Mouse (Mus musculus) CH12.LX (cell line): ENCODE measurements around the gene Atxn2l. TPM values are rescaled to one million over a fixed set of nuclear protein-coding genes. Genes with fewer than 3 reads are reported as not detected.

ENCODE experiments used
- DNase-seq: peaks from one replicate; pipeline ENCODE4 v3.0.0-alpha.2; 2013; ENCODE audit errors: extremely low read depth
- H3K27ac ChIP-seq: 2 replicates; pipeline ENCODE4 v1.5.1; 2012; ENCODE audit warnings: low read depth, mild to moderate bottlenecking, control low read depth, moderate library complexity; ENCODE audit not compliant: insufficient read depth
- H3K27me3 ChIP-seq: replicated peaks from 2 replicates; pipeline ENCODE3; 2012; ENCODE audit warnings: inconsistent platforms
- H3K36me3 ChIP-seq, 2 experiments: replicated peaks in 1 of 2; 2 replicates each; pipeline versions ENCODE3 to v1.6.1; 2012; ENCODE audit warnings: inconsistent platforms in 1 of 2, low read length in 1 of 2, mild to moderate bottlenecking in 1 of 2, mixed read lengths in 1 of 2, moderate library complexity in 1 of 2; ENCODE audit not compliant: control insufficient read depth in 1 of 2, insufficient read depth in 1 of 2
- H3K4me1 ChIP-seq, 2 experiments: 2 replicates each; pipeline ENCODE4 v1.6.1; 2012; ENCODE audit warnings: inconsistent platforms in 1 of 2, moderate library complexity in 1 of 2; ENCODE audit not compliant: insufficient read depth in 2 of 2, control insufficient read depth in 1 of 2
- H3K4me2 ChIP-seq: 2 replicates; pipeline ENCODE4 v1.6.1; 2012; ENCODE audit warnings: low read depth, mild to moderate bottlenecking, control low read depth; ENCODE audit not compliant: poor library complexity, insufficient read depth, severe bottlenecking
- H3K4me3 ChIP-seq, 3 experiments: fragments of 150-350 bp in 1 of 3; sonication (generic) in 1 of 3; replicated peaks in 1 of 3; 2 replicates each; pipeline versions ENCODE3 to v1.5.1; 2011 to 2012; ENCODE audit warnings: low read depth in 2 of 3, low read length in 2 of 3, mild to moderate bottlenecking in 2 of 3, moderate library complexity in 2 of 3, control low read depth in 1 of 3, improper control_type of control experiment in 1 of 3, inconsistent platforms in 1 of 3, mixed read lengths in 1 of 3; ENCODE audit not compliant: poor library complexity in 1 of 3
- H3K79me2 ChIP-seq: replicated peaks from 2 replicates; pipeline ENCODE4 v1.6.1; 2012; ENCODE audit warnings: mild to moderate bottlenecking, moderate library complexity; ENCODE audit not compliant: control insufficient read depth, poor library complexity, insufficient read depth, severe bottlenecking; ENCODE audit errors: extremely low read depth
- H3K9ac ChIP-seq: 2 replicates; pipeline ENCODE4 v1.6.1; 2012; ENCODE audit warnings: low read depth, mild to moderate bottlenecking, control low read depth, moderate library complexity; ENCODE audit not compliant: insufficient read depth
- H3K9me3 ChIP-seq: replicated peaks from 2 replicates; pipeline ENCODE3; 2012; ENCODE audit warnings: low read length, inconsistent platforms, mixed read lengths
- CHD2 ChIP-seq: IDR thresholded peaks from 2 replicates; pipeline ENCODE4 v1.6.1; 2011; ENCODE audit warnings: low read length, improper control_type of control experiment
- CTCF ChIP-seq, 2 experiments: IDR thresholded peaks in 1 of 2; conservative IDR thresholded peaks in 1 of 2; 2 replicates each; pipeline ENCODE4 v1.5.1; 2011 to 2012; ENCODE audit warnings: low read depth in 2 of 2, low read length in 2 of 2, improper control_type of control experiment in 1 of 2, inconsistent platforms in 1 of 2, mild to moderate bottlenecking in 1 of 2, moderate library complexity in 1 of 2
- ETS1 ChIP-seq: conservative IDR thresholded peaks from 2 replicates; pipeline ENCODE4 v1.6.1; 2012; ENCODE audit warnings: low read depth, mild to moderate bottlenecking, inconsistent platforms, low read length, improper control_type of control experiment, moderate library complexity
- HCFC1 ChIP-seq: IDR thresholded peaks from 2 replicates; pipeline ENCODE4 v1.6.1; 2012; ENCODE audit warnings: low read depth, mild to moderate bottlenecking, inconsistent platforms, low read length, improper control_type of control experiment
- IRF4 ChIP-seq: IDR thresholded peaks from 2 replicates; pipeline ENCODE4 v1.6.1; 2014; ENCODE audit warnings: low read depth, mild to moderate bottlenecking, inconsistent platforms, low read length, improper control_type of control experiment
- JUN ChIP-seq: IDR thresholded peaks from 2 replicates; pipeline ENCODE4 v1.6.1; 2011; ENCODE audit warnings: low read depth, mild to moderate bottlenecking, low read length, improper control_type of control experiment, moderate library complexity; ENCODE audit not compliant: insufficient read depth
- JUND ChIP-seq: conservative IDR thresholded peaks from 2 replicates; pipeline ENCODE4 v1.6.1; 2011; ENCODE audit warnings: low read depth, low read length, improper control_type of control experiment
- KAT2A ChIP-seq: IDR thresholded peaks from 2 replicates; pipeline ENCODE4 v1.6.1; 2012; ENCODE audit warnings: low read length, improper control_type of control experiment, inconsistent platforms; ENCODE audit not compliant: insufficient replicate concordance
- MAZ ChIP-seq: IDR thresholded peaks from 2 replicates; pipeline ENCODE4 v1.6.1; 2012; ENCODE audit warnings: low read depth, mild to moderate bottlenecking, inconsistent platforms, low read length, improper control_type of control experiment, moderate library complexity
- MYC ChIP-seq: IDR thresholded peaks from 2 replicates; pipeline ENCODE4 v1.6.1; 2011; ENCODE audit warnings: low read depth, mild to moderate bottlenecking, improper control_type of control experiment, low read length
- NRF1 ChIP-seq: IDR thresholded peaks from 2 replicates; pipeline ENCODE4 v1.6.1; 2014; ENCODE audit warnings: low read depth, mild to moderate bottlenecking, inconsistent platforms, low read length, improper control_type of control experiment, moderate library complexity
- POLR2AphosphoS2 ChIP-seq: IDR thresholded peaks from 2 replicates; pipeline ENCODE4 v1.6.1; 2011; ENCODE audit warnings: low read depth, low read length, improper control_type of control experiment
- RAD21 ChIP-seq: IDR thresholded peaks from 2 replicates; pipeline ENCODE4 v1.6.1; 2011; ENCODE audit warnings: low read depth, mild to moderate bottlenecking, low read length, improper control_type of control experiment, moderate library complexity
- RCOR1 ChIP-seq: conservative IDR thresholded peaks from 2 replicates; pipeline ENCODE4 v1.6.1; 2012; ENCODE audit warnings: low read depth, mild to moderate bottlenecking, inconsistent platforms, low read length, improper control_type of control experiment
- SIN3A ChIP-seq: IDR thresholded peaks from 2 replicates; pipeline ENCODE4 v1.6.1; 2012; ENCODE audit warnings: low read length, improper control_type of control experiment, inconsistent platforms
- SMC3 ChIP-seq: IDR thresholded peaks from 2 replicates; pipeline ENCODE4 v1.6.1; 2011; ENCODE audit warnings: low read depth, low read length, improper control_type of control experiment
- ZC3H11A ChIP-seq: IDR thresholded peaks from 2 replicates; pipeline ENCODE4 v1.6.1; 2012; ENCODE audit warnings: low read depth, mild to moderate bottlenecking, inconsistent platforms, low read length, improper control_type of control experiment
- ZKSCAN1 ChIP-seq: IDR thresholded peaks from 2 replicates; pipeline ENCODE4 v1.6.1; 2012; ENCODE audit warnings: low read depth, inconsistent platforms, low read length, improper control_type of control experiment, borderline replicate concordance
- ZNF384 ChIP-seq: IDR thresholded peaks from 2 replicates; pipeline ENCODE4 v1.6.1; 2012; ENCODE audit warnings: low read depth, low read length, improper control_type of control experiment, inconsistent platforms
- dilution Hi-C: fragments of 300-500 bp; cut with MboI; formaldehyde crosslinking; loops from 2 replicates; pipeline ENCODE4 v1.14.3; 2020; ENCODE audit warnings: low sequenced_read_pairs; ENCODE audit not compliant: extremely low pct_unique_long_range_greater_than_20kb, extremely low pct_ligation_motif_present
- in situ Hi-C: fragments of 300-500 bp; cut with MboI; formaldehyde crosslinking; loops from 3 replicates; pipeline ENCODE4 v1.14.3; 2019; ENCODE audit warnings: low sequenced_read_pairs, low pct_ligation_motif_present, low pct_unique_long_range_greater_than_20kb, mixed read lengths
- polyA plus RNA-seq: library from polyadenylated mRNA; unstranded; fragments of >175 nt; gene quantifications from 2 replicates; pipeline ENCODE4 v1.2.1, GENCODE M21; 2012; ENCODE audit warnings: low read depth; ENCODE audit not compliant: insufficient read length
- total RNA-seq, 2 experiments: library from RNA; depleted of rRNA; stranded (reverse); fragments of 300-350 nt in 1 of 2; fragments of >200 nt in 1 of 2; gene quantifications; 2 replicates each; pipeline ENCODE4 v1.2.3; 2012 to 2014

Atxn2l gene
- total and polyA plus RNA-seq, 3 experiments, result 16.5 to 122 (median 64.2) TPM

GRCm38 (mm10) chr7:126494120-126494519, 9.1 kb downstream of the Atxn2l start:
- peaks cover 89 to 96% of the 10 kb centered on the region in 2 experiments for H3K36me3 ChIP-seq
- in situ Hi-C loops, result no loop called here
- no peak overlapping the region for H3K4me3 ChIP-seq
- H3K9ac ChIP-seq, result no peak overlapping the region
- H3K27ac ChIP-seq, result no peak overlapping the region
- H3K27me3 ChIP-seq, result no peaks in the 10 kb centered on the region
- DNase-seq, result no peak
- H3K4me2 ChIP-seq, result no peak overlapping the region
- no peaks in the 10 kb centered on the region for H3K9me3 ChIP-seq
- TF ChIP-seq CTCF (conservative IDR thresholded peaks at IDR 0.05 in 1 of 2, IDR thresholded peaks at IDR 0.05 in 1 of 2; ENCODE audit: low read depth in 2 of 2, low read length in 2 of 2) (no peak), HCFC1 (no peak), MYC (no peak), JUND (no peak), SIN3A (no peak), POLR2AphosphoS2 (no peak), MAZ (no peak), ZNF384 (no peak), SMC3 (no peak), NRF1 (no peak), CHD2 (no peak), ZC3H11A (no peak), ETS1 (no peak), ZKSCAN1 (no peak), IRF4 (no peak)
- dilution Hi-C loops, result no loop called here
- peaks cover 22% of the 10 kb centered on the region for H3K79me2 ChIP-seq
- peaks cover 5 to 62% of the 10 kb centered on the region in 2 experiments for H3K4me1 ChIP-seq

DNA sequence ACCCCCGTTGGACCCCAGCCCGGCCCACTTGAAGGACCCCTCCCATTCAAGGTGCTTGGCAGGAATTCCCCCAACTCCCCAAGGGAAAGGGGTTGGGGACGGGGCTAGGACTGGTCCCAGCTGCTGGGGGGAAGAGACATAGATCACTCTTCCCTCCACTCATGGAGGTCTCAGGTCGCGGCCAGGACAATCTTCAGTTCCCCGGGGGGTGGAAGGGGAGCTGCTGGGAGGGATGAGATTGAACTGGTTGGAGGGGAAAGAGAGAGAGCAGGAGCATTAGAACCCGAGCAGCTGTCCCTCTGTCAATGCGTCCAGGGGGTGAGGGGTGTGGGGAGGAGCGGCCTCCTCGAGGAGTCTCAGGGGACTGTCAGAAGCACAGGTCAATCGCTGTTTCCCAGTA, 11.3 kb downstream of the Atxn2l start:
- H3K4me3 ChIP-seq, result no peak overlapping the region
- H3K27ac ChIP-seq, result no peak overlapping the region
- H3K4me2 ChIP-seq, result no peak overlapping the region
- peaks cover 5 to 53% of the 10 kb centered on the region in 2 experiments for H3K4me1 ChIP-seq
- dilution Hi-C loops (no loop called here), in situ Hi-C loops (no loop called here)
- no peaks in the 10 kb centered on the region for H3K9me3 ChIP-seq
- TF ChIP-seq ZC3H11A (no peak), JUN (no peak), CHD2 (no peak), RCOR1 (no peak), KAT2A (no peak), RAD21 (no peak)
- peaks cover 18% of the 10 kb centered on the region for H3K79me2 ChIP-seq
- peaks cover 70 to 82% of the 10 kb centered on the region in 2 experiments for H3K36me3 ChIP-seq
- H3K9ac ChIP-seq, result no peak overlapping the region
- no peaks in the 10 kb centered on the region for H3K27me3 ChIP-seq
- DNase-seq, result no peak
